In the genomic region with DNA sequence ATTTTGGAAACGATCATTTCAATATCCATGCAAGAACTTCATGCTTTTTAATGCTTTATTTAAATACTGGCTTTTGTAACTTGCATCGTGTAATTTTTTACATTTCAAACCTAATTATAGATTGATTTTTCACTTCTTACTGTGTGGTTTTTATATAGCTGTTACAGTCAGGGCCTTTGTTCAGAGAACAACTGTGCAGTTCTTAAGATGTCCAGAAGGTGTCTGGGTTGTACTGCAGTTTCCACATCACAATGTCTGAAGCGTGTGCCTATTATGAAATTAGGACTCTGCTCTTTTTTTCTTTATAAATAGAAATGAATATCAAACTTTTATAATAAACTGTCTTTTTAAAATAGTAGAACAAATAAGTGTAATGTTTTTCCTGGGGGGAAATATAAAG, we compare ENCODE assay signal across 10 mouse cellular contexts. TPM values are rescaled to one million over a fixed set of nuclear protein-coding genes. Genes with fewer than 3 reads are reported as not detected.
DNase-seq lines count a peak whose midpoint lies in the region; ATAC-seq and TF ChIP-seq lines count a peak whose summit lies in the region.
"Had no signal": no experiment of that assay in that cellular context is flagged by ENCODE, and none has a peak within 500 bp of the region (broad histone marks: within the 10 kb centered on the region; RNA-seq: fewer than 3 reads in every experiment).

No protein-coding gene starts in this region.

- no peak overlapping the region for H3K27ac ChIP-seq in kidney, postnatal 0 days
- no peak overlapping the region for H3K27ac ChIP-seq in kidney, embryonic 14.5 days (ENCODE audit: low read depth, low read length)
- no peak overlapping the region for H3K27ac ChIP-seq in MEL (ENCODE audit: control insufficient read depth, low read depth, low read length)
- H3K27ac ChIP-seq: limb, embryonic 15.5 days had no signal

- no peak overlapping the region for H3K4me2 ChIP-seq in kidney, postnatal 0 days (ENCODE audit: low read length)
- H3K4me2 ChIP-seq in kidney, embryonic 14.5 days (replicated peaks; ENCODE audit: low read depth, low read length) = no peak overlapping the region
- H3K4me2 ChIP-seq: limb, embryonic 15.5 days had no signal

- H3K36me3 ChIP-seq in kidney, postnatal 0 days (ENCODE audit: insufficient read depth, low read length) = no peaks in the 10 kb centered on the region
- no peaks in the 10 kb centered on the region for H3K36me3 ChIP-seq in kidney, embryonic 14.5 days (ENCODE audit: control insufficient read depth, insufficient read depth, low read length)
- H3K36me3 ChIP-seq in MEL (ENCODE audit: control insufficient read depth in 1 of 2, insufficient read depth in 2 of 2, low read length in 2 of 2) = no peaks in the 10 kb centered on the region
- H3K36me3 ChIP-seq: limb, embryonic 15.5 days had no signal

- H3K9me3 ChIP-seq in kidney, postnatal 0 days (replicated peaks; ENCODE audit: low read length) = no peaks in the 10 kb centered on the region
- no peaks in the 10 kb centered on the region for H3K9me3 ChIP-seq in kidney, embryonic 14.5 days (ENCODE audit: control insufficient read depth, low read length)
- no peaks in the 10 kb centered on the region for H3K9me3 ChIP-seq in MEL (replicated peaks; ENCODE audit: insufficient read depth, low read length)
- H3K9me3 ChIP-seq: limb, embryonic 15.5 days had no signal

- H3K4me3 ChIP-seq in kidney, postnatal 0 days (replicated peaks; ENCODE audit: low read depth, low read length) = no peak overlapping the region
- H3K4me3 ChIP-seq in kidney, embryonic 14.5 days (ENCODE audit: low read length) = no peak overlapping the region
- H3K4me3 ChIP-seq in MEL (ENCODE audit: control insufficient read depth in 1 of 2, insufficient read depth in 1 of 2, low read depth in 2 of 2, low read length in 2 of 2) = no peak overlapping the region
- H3K4me3 ChIP-seq: limb, embryonic 15.5 days had no signal

- no peaks in the 10 kb centered on the region for H3K79me2 ChIP-seq in MEL (ENCODE audit: control insufficient read depth, insufficient read depth, low read length, poor library complexity)

- 72% methylated on average over 3 of the region's 3 CpGs for WGBS in kidney, postnatal 0 days
- WGBS in kidney, embryonic 14.5 days = 75% methylated on average over 3 of the region's 3 CpGs

- TF ChIP-seq RAD21 in MEL (IDR thresholded peaks at IDR 0.05; ENCODE audit: low read depth, low read length) = peak; percentile 82

- H3K4me1 ChIP-seq in kidney, postnatal 0 days (replicated peaks; ENCODE audit: insufficient read depth, low read length) = no peaks in the 10 kb centered on the region
- no peaks in the 10 kb centered on the region for H3K4me1 ChIP-seq in kidney, embryonic 14.5 days (ENCODE audit: control insufficient read depth, insufficient read depth, low read length)
- no peaks in the 10 kb centered on the region for H3K4me1 ChIP-seq in MEL (ENCODE audit: control insufficient read depth in 1 of 2, insufficient read depth in 2 of 2, low read length in 2 of 2)

- H3K27me3 ChIP-seq in kidney, postnatal 0 days (ENCODE audit: insufficient read depth, low read length) = no peaks in the 10 kb centered on the region
- H3K27me3 ChIP-seq in kidney, embryonic 14.5 days (ENCODE audit: control insufficient read depth, insufficient read depth, low read length) = no peaks in the 10 kb centered on the region
- peaks cover 2 to 8% of the 10 kb centered on the region in 2 experiments; a peak in 3 of 4 replicates for H3K27me3 ChIP-seq in MEL (ENCODE audit: control insufficient read depth in 1 of 2, insufficient read depth in 2 of 2, low read length in 2 of 2)
- H3K27me3 ChIP-seq: limb, embryonic 15.5 days had no signal

- peak; percentile 66 for TF ChIP-seq CTCF in kidney, postnatal 0 days (IDR thresholded peaks at IDR 0.05; ENCODE audit: low read depth)
- peak; percentile 9 to 73 (median 26); a peak in 4 of 6 replicates for TF ChIP-seq CTCF in MEL (IDR thresholded peaks at IDR 0.05 in 2 of 3, conservative IDR thresholded peaks at IDR 0.05 in 1 of 3; ENCODE audit: control insufficient read depth in 1 of 3, insufficient read depth in 1 of 3, low read depth in 2 of 3, low read length in 3 of 3, poor library complexity in 1 of 3, severe bottlenecking in 1 of 3)

- no peak for TF ChIP-seq EP300 in MEL (IDR thresholded peaks at IDR 0.05; ENCODE audit: low read depth in 1 of 2, low read length in 2 of 2)

- no peak overlapping the region for H3K9ac ChIP-seq in kidney, postnatal 0 days (ENCODE audit: low read depth, low read length)
- H3K9ac ChIP-seq in kidney, embryonic 14.5 days (ENCODE audit: low read depth, low read length) = no peak overlapping the region
- no peak overlapping the region for H3K9ac ChIP-seq in MEL (ENCODE audit: control insufficient read depth, low read depth, low read length, poor library complexity, severe bottlenecking)
- H3K9ac ChIP-seq: limb, embryonic 15.5 days had no signal

- ATAC-seq in kidney, postnatal 0 days (replicated peaks; ENCODE audit: low FRiP score, low read depth) = no peak
- no peak for ATAC-seq in kidney, embryonic 14.5 days (ENCODE audit: low FRiP score, low TSS enrichment)

- no peak for TF ChIP-seq POLR2A in MEL (IDR thresholded peaks at IDR 0.05; ENCODE audit: control insufficient read depth in 1 of 2, insufficient read depth in 1 of 2, low read depth in 1 of 2, low read length in 2 of 2, poor library complexity in 1 of 2)

- peak; percentile 22 for DNase-seq in adrenal gland, postnatal 10 days
- no peak for DNase-seq in adrenal gland, postnatal 25 days
- DNase-seq in kidney, postnatal 0 days (ENCODE audit: low spot score) = peak; percentile 62
- peak; percentile 50 for DNase-seq in MEL (ENCODE audit: low read depth, low spot score)
- peak; percentile 33 for DNase-seq in induced T-regulatory cell, adult 2 months (ENCODE audit: low read depth)
- no peak for DNase-seq in natural killer cell, adult 2 months (ENCODE audit: low spot score in 2 of 2)
- no peak for DNase-seq in urinary bladder, postnatal 10 days (ENCODE audit: low spot score)
- DNase-seq: heart, adult 18-20 months had no signal

TF ChIP-seq in MEL, 35 proteins besides CTCF, POLR2A, EP300 and RAD21:
- TF ChIP-seq USF1 (IDR thresholded peaks at IDR 0.05; ENCODE audit: low read depth, low read length) = no peak
- peak; percentile 62 for TF ChIP-seq ZC3H11A (IDR thresholded peaks at IDR 0.05; ENCODE audit: low read depth, low read length)
- no peak for TF ChIP-seq UBTF (IDR thresholded peaks at IDR 0.05; ENCODE audit: borderline replicate concordance, insufficient read depth, low read depth, low read length)
- TF ChIP-seq SIN3A (IDR thresholded peaks at IDR 0.05; ENCODE audit: low read length) = no peak
- no peak for TF ChIP-seq ZMIZ1 (IDR thresholded peaks at IDR 0.05; ENCODE audit: low read depth, low read length)
- no peak for TF ChIP-seq RCOR1 (IDR thresholded peaks at IDR 0.05; ENCODE audit: low read depth, low read length)
- TF ChIP-seq SMC3 (IDR thresholded peaks at IDR 0.05; ENCODE audit: low read depth, low read length) = peak; percentile 85
- TF ChIP-seq TCF12 (IDR thresholded peaks at IDR 0.05; ENCODE audit: low read depth, low read length) = no peak
- TF ChIP-seq ZKSCAN1 (IDR thresholded peaks at IDR 0.05; ENCODE audit: low read depth, low read length) = no peak

RNA-seq across cellular contexts. Expression of gene Pcnx4, which starts 20.7 kb away (rescaled TPM):
- 1 to 10 TPM; 5.5 to 5.8 TPM for total RNA-seq in adrenal gland, postnatal 10 days (2021)
- 7.5 and 8.7 TPM in 2 replicates for total RNA-seq in adrenal gland, postnatal 25 days (2021)
- 5.8 and 6.6 TPM in 2 replicates for polyA plus RNA-seq in kidney, postnatal 0 days (2015; fragmentation: Nextera tagmentation; extraction: Ambion mirVana)
- 5.9 and 10.2 TPM in 2 replicates for polyA plus RNA-seq in kidney, embryonic 14.5 days (2014; fragmentation: Nextera tagmentation; extraction: Ambion mirVana)
- 3.2 and 3.4 TPM in 2 replicates for total RNA-seq in MEL (2012; rRNA removed)
- polyA plus RNA-seq in MEL (2012; ENCODE audit: insufficient read depth in 1 of 2, insufficient read length in 2 of 2, low read depth in 1 of 2, low replicate concordance in 2 of 2, missing spikeins in 1 of 2) = 1 to 10 TPM in 1 of 2 experiments, not detected in 1; 5.2 TPM

Comparison
In these comparisons a context has a peak if more than half of its experiments do, and no peak if none do; other contexts are left out.
1. DNase-seq: peak in adrenal gland, postnatal 10 days (single experiment), kidney, postnatal 0 days (single experiment), MEL (single experiment) and induced T-regulatory cell, adult 2 months (single experiment); none in adrenal gland, postnatal 25 days (single experiment), natural killer cell, adult 2 months (0 of 2) and urinary bladder, postnatal 10 days (single experiment).